21 mouse cellular contexts compared by ENCODE assay signal in genomic region chr2:179945051-179945450, GRCm38 (mm10). TPM values are rescaled to one million over a fixed set of nuclear protein-coding genes. Genes with fewer than 3 reads are reported as not detected.
DNase-seq lines count a peak whose midpoint lies in the region; ATAC-seq and TF ChIP-seq lines count a peak whose summit lies in the region.
"Had no signal": no experiment of that assay in that cellular context is flagged by ENCODE, and none has a peak within 500 bp of the region (broad histone marks: within the 10 kb centered on the region; RNA-seq: fewer than 3 reads in every experiment).

No protein-coding gene starts in this region.

- peaks cover 25% of the 10 kb centered on the region for H3K4me1 ChIP-seq in hindbrain, embryonic 14.5 days (replicated peaks; ENCODE audit: control insufficient read depth, insufficient read depth, low read length)
- peaks cover 64% of the 10 kb centered on the region for H3K4me1 ChIP-seq in hindbrain, embryonic 10.5 days (replicated peaks)
- H3K4me1 ChIP-seq in liver, postnatal 0 days (ENCODE audit: insufficient read depth): peaks cover 12% of the 10 kb centered on the region
- peaks cover 75% of the 10 kb centered on the region for H3K4me1 ChIP-seq in neural tube, embryonic 13.5 days (replicated peaks)
- H3K4me1 ChIP-seq in intestine, embryonic 16.5 days (ENCODE audit: control insufficient read depth, insufficient read depth, low read length): peaks cover 15% of the 10 kb centered on the region

- H3K9me3 ChIP-seq in hindbrain, embryonic 14.5 days (ENCODE audit: control insufficient read depth, low read length): no peaks in the 10 kb centered on the region
- H3K9me3 ChIP-seq in hindbrain, embryonic 10.5 days: no peaks in the 10 kb centered on the region
- no peaks in the 10 kb centered on the region for H3K9me3 ChIP-seq in liver, postnatal 0 days (ENCODE audit: low read length)
- H3K9me3 ChIP-seq in neural tube, embryonic 13.5 days: no peaks in the 10 kb centered on the region
- H3K9me3 ChIP-seq in intestine, embryonic 16.5 days (ENCODE audit: control insufficient read depth, low read length): no peaks in the 10 kb centered on the region
- H3K9me3 ChIP-seq: embryonic facial prominence, embryonic 10.5 days; forebrain, embryonic 13.5 days; hindbrain, embryonic 15.5 days had no signal

- no peak for TF ChIP-seq CTCF in liver, postnatal 0 days (IDR thresholded peaks at IDR 0.05; ENCODE audit: low read depth)

- H3K27ac ChIP-seq in hindbrain, embryonic 14.5 days: no peak overlapping the region
- no peak overlapping the region for H3K27ac ChIP-seq in hindbrain, embryonic 10.5 days
- H3K27ac ChIP-seq in liver, postnatal 0 days (ENCODE audit: low read depth): no peak overlapping the region
- H3K27ac ChIP-seq in neural tube, embryonic 13.5 days (replicated peaks): no peak overlapping the region
- H3K27ac ChIP-seq in intestine, embryonic 16.5 days (ENCODE audit: low read length): no peak overlapping the region
- H3K27ac ChIP-seq: embryonic facial prominence, embryonic 10.5 days; forebrain, embryonic 13.5 days; gastrocnemius, adult 2 months; hindbrain, embryonic 15.5 days had no signal

- no peak overlapping the region for H3K9ac ChIP-seq in hindbrain, embryonic 14.5 days
- no peak overlapping the region for H3K9ac ChIP-seq in liver, postnatal 0 days (replicated peaks)
- H3K9ac ChIP-seq in neural tube, embryonic 13.5 days: no peak overlapping the region
- H3K9ac ChIP-seq in intestine, embryonic 16.5 days (ENCODE audit: low read depth, low read length): no peak overlapping the region
- H3K9ac ChIP-seq: forebrain, embryonic 13.5 days; forebrain, postnatal 0 days; hindbrain, embryonic 15.5 days had no signal

- no peak overlapping the region for H3K4me3 ChIP-seq in hindbrain, embryonic 14.5 days (replicated peaks; ENCODE audit: low read length)
- H3K4me3 ChIP-seq in hindbrain, embryonic 10.5 days: no peak overlapping the region
- H3K4me3 ChIP-seq in liver, postnatal 0 days (ENCODE audit: low read depth, low read length): no peak overlapping the region
- H3K4me3 ChIP-seq in neural tube, embryonic 13.5 days: no peak overlapping the region
- no peak overlapping the region for H3K4me3 ChIP-seq in intestine, embryonic 16.5 days (ENCODE audit: low read length)
- H3K4me3 ChIP-seq: embryonic facial prominence, embryonic 10.5 days; forebrain, embryonic 13.5 days; gastrocnemius, adult 2 months; hindbrain, embryonic 15.5 days had no signal

- 28% methylated on average over 4 of the region's 4 CpGs for WGBS in hindbrain, embryonic 14.5 days
- WGBS in hindbrain, embryonic 10.5 days: 41% methylated on average over 4 of the region's 4 CpGs
- WGBS in liver, postnatal 0 days (ENCODE audit: insufficient replicate concordance): 34% methylated on average over 4 of the region's 4 CpGs
- WGBS in neural tube, embryonic 13.5 days: 56% methylated on average over 3 of the region's 4 CpGs
- 46% methylated on average over 4 of the region's 4 CpGs for WGBS in intestine, embryonic 16.5 days

- peak; percentile 26; the same call in 1 of the 2 replicates for ATAC-seq in hindbrain, embryonic 14.5 days (ENCODE audit: low FRiP score)
- ATAC-seq in liver, postnatal 0 days: peak; percentile 50; the same call in 1 of the 2 replicates
- ATAC-seq in neural tube, embryonic 13.5 days (ENCODE audit: low read depth): 0 out of 2 replicates have a peak, but pooled peaks have one; percentile 21
- 0 out of 2 replicates have a peak, but pooled peaks have one; percentile 29 for ATAC-seq in intestine, embryonic 16.5 days
- ATAC-seq: forebrain, embryonic 13.5 days; forebrain, postnatal 0 days; Patski had no signal

- no peak overlapping the region for H3K4me2 ChIP-seq in hindbrain, embryonic 14.5 days (replicated peaks)
- H3K4me2 ChIP-seq in liver, postnatal 0 days (ENCODE audit: low read depth, low read length): no peak overlapping the region
- H3K4me2 ChIP-seq in neural tube, embryonic 13.5 days: no peak overlapping the region
- no peak overlapping the region for H3K4me2 ChIP-seq in intestine, embryonic 16.5 days (ENCODE audit: low read depth, low read length)
- H3K4me2 ChIP-seq: forebrain, embryonic 13.5 days; hindbrain, embryonic 15.5 days had no signal

- TF ChIP-seq EP300 in liver, postnatal 0 days (IDR thresholded peaks at IDR 0.05; ENCODE audit: low read depth): no peak

- no peaks in the 10 kb centered on the region for H3K27me3 ChIP-seq in hindbrain, embryonic 14.5 days (ENCODE audit: control insufficient read depth, insufficient read depth, low read length)
- H3K27me3 ChIP-seq in hindbrain, embryonic 10.5 days (ENCODE audit: insufficient read depth, poor library complexity, severe bottlenecking): no peaks in the 10 kb centered on the region
- no peaks in the 10 kb centered on the region for H3K27me3 ChIP-seq in liver, postnatal 0 days (ENCODE audit: insufficient read depth, low read length)
- no peaks in the 10 kb centered on the region for H3K27me3 ChIP-seq in neural tube, embryonic 13.5 days
- no peaks in the 10 kb centered on the region for H3K27me3 ChIP-seq in intestine, embryonic 16.5 days (replicated peaks; ENCODE audit: control insufficient read depth, insufficient read depth, low read length)
- H3K27me3 ChIP-seq: CH12.LX; forebrain, embryonic 13.5 days; hindbrain, embryonic 15.5 days; Patski had no signal

- no peak for DNase-seq in hindbrain, embryonic 14.5 days (ENCODE audit: low spot score)
- no peak for DNase-seq in hindbrain, embryonic 10.5 days (ENCODE audit: low spot score)
- no peak for DNase-seq in liver, postnatal 0 days
- DNase-seq in liver: no peak
- no peak for DNase-seq in neural tube, embryonic 10.5 days (ENCODE audit: extremely low spot score, low spot score)
- DNase-seq in frontal cortex, postnatal 36 days (ENCODE audit: low spot score in 2 of 2): no peak
- DNase-seq: adrenal gland, adult 8-10 months; adrenal gland, postnatal 36 days; cerebellum, adult 2 months; cerebellum, postnatal 10 days; forebrain, postnatal 0 days; gastrocnemius, adult 2 months; gastrocnemius, postnatal 25 days; heart, postnatal 4 days had no signal

- H3K36me3 ChIP-seq in hindbrain, embryonic 14.5 days (replicated peaks; ENCODE audit: control insufficient read depth, insufficient read depth): no peaks in the 10 kb centered on the region
- H3K36me3 ChIP-seq in hindbrain, embryonic 10.5 days: no peaks in the 10 kb centered on the region
- no peaks in the 10 kb centered on the region for H3K36me3 ChIP-seq in liver, postnatal 0 days (replicated peaks; ENCODE audit: insufficient read depth, low read length)
- no peaks in the 10 kb centered on the region for H3K36me3 ChIP-seq in neural tube, embryonic 13.5 days
- H3K36me3 ChIP-seq in intestine, embryonic 16.5 days (ENCODE audit: control insufficient read depth, insufficient read depth, low read length): no peaks in the 10 kb centered on the region
- H3K36me3 ChIP-seq: embryonic facial prominence, embryonic 10.5 days; hindbrain, embryonic 15.5 days had no signal

RNA-seq across cellular contexts. Expression of gene Taf4, which starts 31.4 kb away (rescaled TPM):
- polyA plus RNA-seq in hindbrain, embryonic 14.5 days (2014; fragmentation: Nextera tagmentation; extraction: Ambion mirVana): 4.4 and 4.9 TPM in 2 replicates
- 3.7 and 4.4 TPM in 2 replicates for polyA plus RNA-seq in hindbrain, embryonic 10.5 days (2016; fragmentation: Nextera tagmentation; extraction: Ambion mirVana)
- polyA plus RNA-seq in liver, postnatal 0 days (2015; fragmentation: Nextera tagmentation; extraction: Ambion mirVana): 1.7 TPM in 2 replicates
- 3.7 and 4.1 TPM in 2 replicates for polyA plus RNA-seq in neural tube, embryonic 13.5 days (2015; fragmentation: Nextera tagmentation; extraction: Ambion mirVana)
- 1.8 and 2.5 TPM in 2 replicates for polyA plus RNA-seq in intestine, embryonic 16.5 days (2015; fragmentation: Nextera tagmentation; extraction: Ambion mirVana)
